Mouse (Mus musculus) heart, embryonic 13.5 days (tissue): ENCODE measurements around the gene Matk. TPM values are rescaled to one million over a fixed set of nuclear protein-coding genes. Genes with fewer than 3 reads are reported as not detected.
A peak's percentile ranks its signal among the peaks of the same experiment; 100 is the strongest.

ENCODE experiments used
- ATAC-seq: fragments of 200-750 bp; cut with Nextera tagmentation; 2 replicates; pipeline ENCODE4 v1.8.0; 2017; ENCODE audit warnings: moderate TSS enrichment; ENCODE audit not compliant: insufficient number of reproducible peaks, low FRiP score, low TSS enrichment; ENCODE audit errors: extremely low read depth
- H3K27ac ChIP-seq: fragments of 300-500 bp; sonication (generic); replicated peaks from 2 replicates; pipeline ENCODE4 v1.5.1; 2015; ENCODE audit warnings: moderate library complexity, mild to moderate bottlenecking, inconsistent platforms
- H3K27me3 ChIP-seq: fragments of 300-500 bp; sonication (generic); replicated peaks from 2 replicates; pipeline ENCODE4 v1.6.1; 2015; ENCODE audit warnings: mild to moderate bottlenecking, inconsistent platforms
- H3K36me3 ChIP-seq: fragments of 300-500 bp; sonication (generic); 2 replicates; pipeline ENCODE4 v1.6.1; 2015; ENCODE audit warnings: mild to moderate bottlenecking, inconsistent platforms
- H3K4me1 ChIP-seq: fragments of 300-500 bp; sonication (generic); 2 replicates; pipeline ENCODE4 v1.6.1; 2015; ENCODE audit warnings: inconsistent platforms
- H3K4me2 ChIP-seq: fragments of 300-500 bp; sonication (generic); 2 replicates; pipeline ENCODE4 v1.6.1; 2015; ENCODE audit warnings: inconsistent platforms, mild to moderate bottlenecking, moderate library complexity
- H3K4me3 ChIP-seq: fragments of 300-500 bp; sonication (generic); 2 replicates; pipeline ENCODE4 v1.5.1; 2015; ENCODE audit warnings: moderate library complexity, mild to moderate bottlenecking, inconsistent platforms
- H3K9ac ChIP-seq: fragments of 300-500 bp; sonication (generic); 2 replicates; pipeline ENCODE4 v1.6.1; 2015; ENCODE audit warnings: inconsistent platforms, mild to moderate bottlenecking, moderate library complexity
- H3K9me3 ChIP-seq: fragments of 300-500 bp; sonication (generic); 2 replicates; pipeline ENCODE4 v1.6.1; 2016; ENCODE audit warnings: inconsistent platforms
- WGBS: fragments of 180-500 bp; shearing (Covaris S2); methylation state at CpG from one replicate; pipeline ENCODE4 v1.1.7; 2015; ENCODE audit warnings: mixed read lengths; 5-methylcytosine and 5-hydroxymethylcytosine counted together
- polyA plus RNA-seq: library from polyadenylated mRNA; unstranded; fragments of >200 nt; fragmentation: Nextera tagmentation; extraction: Ambion mirVana; gene quantifications from 2 replicates; pipeline ENCODE4 v1.2.1, GENCODE M21; 2015

Matk gene
- polyA plus RNA-seq, 1 experiment from 2014 or later = 1.6 TPM

GRCm38 (mm10) chr10:81244146-81244545, 8.6 kb upstream of the Matk start:
- Histone ChIP-seq H3K4me3 (no peak overlapping the region), H3K9ac (0 out of 2 replicates have a peak overlapping the region, but pooled peaks have one; percentile 50), H3K27me3 (peaks cover 64% of the 10 kb centered on the region), H3K9me3 (no peaks in the 10 kb centered on the region), H3K36me3 (0 out of 2 replicates have a peak, but pooled peaks cover 3% of the 10 kb centered on the region), H3K27ac (no peak overlapping the region), H3K4me2 (no peak overlapping the region), H3K4me1 (peaks cover 15% of the 10 kb centered on the region)
- ATAC-seq = no peak
- WGBS = 68% methylated on average over 4 of the region's 4 CpGs

- no peaks in the 10 kb centered on the region for H3K9me3 ChIP-seq
- 9% methylated on average over 17 of the region's 17 CpGs for WGBS
- peaks cover 11% of the 10 kb centered on the region for H3K4me1 ChIP-seq
- 0 out of 2 replicates have a peak, but pooled peaks cover 3% of the 10 kb centered on the region for H3K36me3 ChIP-seq
- ATAC-seq = no peak
- no peak overlapping the region for H3K4me2 ChIP-seq
- no peak overlapping the region for H3K27ac ChIP-seq
- no peak overlapping the region for H3K4me3 ChIP-seq
- 0 out of 2 replicates have a peak overlapping the region, but pooled peaks have one; percentile 50 for H3K9ac ChIP-seq
- peaks cover 59% of the 10 kb centered on the region for H3K27me3 ChIP-seq
These were observed 8.1 kb upstream of the Matk start for GRCm38 (mm10) chr10:81244595-81244994.

- Histone ChIP-seq H3K4me1 (peaks cover 5% of the 10 kb centered on the region), H3K27ac (no peak overlapping the region), H3K9me3 (no peaks in the 10 kb centered on the region), H3K36me3 (0 out of 2 replicates have a peak, but pooled peaks cover 3% of the 10 kb centered on the region), H3K4me2 (no peak overlapping the region), H3K9ac (no peak overlapping the region), H3K4me3 (no peak overlapping the region), H3K27me3 (peaks cover 56% of the 10 kb centered on the region)
- ATAC-seq = no peak
- 90% methylated on average over 6 of the region's 6 CpGs for WGBS
These were observed 7.6 kb upstream of the Matk start for GRCm38 (mm10) chr10:81245166-81245565.

- H3K27ac ChIP-seq = no peak overlapping the region
- H3K27me3 ChIP-seq = peaks cover 56% of the 10 kb centered on the region
- 79% methylated on average over 2 of the region's 2 CpGs for WGBS
- no peak for ATAC-seq
- no peak overlapping the region for H3K4me2 ChIP-seq
- H3K9ac ChIP-seq = no peak overlapping the region
- no peaks in the 10 kb centered on the region for H3K9me3 ChIP-seq
- no peak overlapping the region for H3K4me3 ChIP-seq
- 0 out of 2 replicates have a peak, but pooled peaks cover 3% of the 10 kb centered on the region for H3K36me3 ChIP-seq
- H3K4me1 ChIP-seq = peaks cover 8% of the 10 kb centered on the region
These were observed 4.9 kb upstream of the Matk start for GRCm38 (mm10) chr10:81247804-81248203.

- H3K27ac ChIP-seq = no peak overlapping the region
- 74% methylated on average over 8 of the region's 8 CpGs for WGBS
These were observed 3.3 kb upstream of the Matk start for GRCm38 (mm10) chr10:81249442-81249841.

GRCm38 (mm10) chr10:81254886-81255285, 2.2 kb downstream of the Matk start:
- Histone ChIP-seq H3K36me3 (no peaks in the 10 kb centered on the region), H3K9ac (no peak overlapping the region)
- WGBS = 44% methylated on average over 1 of the region's 1 CpGs

More at GRCm38 (mm10) chr10:81249442-81249841, 3.3 kb upstream of the Matk start:
- no peaks in the 10 kb centered on the region for H3K9me3 ChIP-seq
- ATAC-seq = no peak
- peaks cover 10% of the 10 kb centered on the region for H3K4me1 ChIP-seq
- peaks cover 56% of the 10 kb centered on the region for H3K27me3 ChIP-seq
- H3K4me2 ChIP-seq = no peak overlapping the region
- H3K9ac ChIP-seq = no peak overlapping the region
- H3K4me3 ChIP-seq = no peak overlapping the region
- 0 out of 2 replicates have a peak, but pooled peaks cover 3% of the 10 kb centered on the region for H3K36me3 ChIP-seq

GRCm38 (mm10) chr10:81257158-81258039, 4.7 kb downstream of the Matk start:
- Histone ChIP-seq H3K4me3 (peak overlapping the region; percentile 55), H3K4me2 (peak overlapping the region; percentile 79)
- WGBS = 5% methylated on average over 62 of the region's 62 CpGs

More at GRCm38 (mm10) chr10:81254886-81255285, 2.2 kb downstream of the Matk start:
- no peak for ATAC-seq
- Histone ChIP-seq H3K4me1 (peaks cover 26% of the 10 kb centered on the region), H3K4me2 (no peak overlapping the region), H3K27me3 (peaks cover 100% of the 10 kb centered on the region), H3K4me3 (no peak overlapping the region), H3K27ac (no peak overlapping the region), H3K9me3 (no peaks in the 10 kb centered on the region)

GRCm38 (mm10) chr10:81259225-81259884, 6.6 kb downstream of the Matk start:
- ATAC-seq = no peak
- Histone ChIP-seq H3K27me3 (peaks cover 69% of the 10 kb centered on the region), H3K9ac (peak overlapping the region; percentile 33)

More at GRCm38 (mm10) chr10:81257158-81258039, 4.7 kb downstream of the Matk start:
- no peak overlapping the region for H3K27ac ChIP-seq
- H3K9ac ChIP-seq = peak overlapping the region; percentile 72
- peaks cover 25% of the 10 kb centered on the region for H3K4me1 ChIP-seq
- peaks cover 17% of the 10 kb centered on the region; the same call in 1 of the 2 replicates for H3K36me3 ChIP-seq
- peaks cover 7% of the 10 kb centered on the region; the same call in 1 of the 2 replicates for H3K9me3 ChIP-seq
- ATAC-seq = no peak
- peaks cover 88% of the 10 kb centered on the region for H3K27me3 ChIP-seq

GRCm38 (mm10) chr10:81261025-81261424, 8.3 kb downstream of the Matk start:
- ATAC-seq = no peak
- Histone ChIP-seq H3K27me3 (peaks cover 52% of the 10 kb centered on the region), H3K4me2 (no peak overlapping the region), H3K9ac (no peak overlapping the region), H3K4me3 (no peak overlapping the region), H3K27ac (no peak overlapping the region), H3K9me3 (peaks cover 7% of the 10 kb centered on the region; the same call in 1 of the 2 replicates), H3K4me1 (peaks cover 27% of the 10 kb centered on the region), H3K36me3 (peaks cover 50% of the 10 kb centered on the region)
- WGBS = 83% methylated on average over 4 of the region's 4 CpGs

More at GRCm38 (mm10) chr10:81259225-81259884, 6.6 kb downstream of the Matk start:
- H3K4me1 ChIP-seq = peaks cover 18% of the 10 kb centered on the region
- peaks cover 36% of the 10 kb centered on the region for H3K36me3 ChIP-seq
- H3K4me2 ChIP-seq = no peak overlapping the region
- H3K4me3 ChIP-seq = peak overlapping the region; percentile 8; the same call in 1 of the 2 replicates
- 41% methylated on average over 21 of the region's 21 CpGs for WGBS
- H3K9me3 ChIP-seq = peaks cover 7% of the 10 kb centered on the region; the same call in 1 of the 2 replicates
- no peak overlapping the region for H3K27ac ChIP-seq

GRCm38 (mm10) chr10:81265540-81265939, 12.8 kb downstream of the Matk start:
- no peak for ATAC-seq
- WGBS = 93% methylated on average over 8 of the region's 8 CpGs
- Histone ChIP-seq H3K36me3 (peaks cover 62% of the 10 kb centered on the region), H3K4me2 (peak overlapping the region; percentile 83), H3K9me3 (peaks cover 5% of the 10 kb centered on the region; the same call in 1 of the 2 replicates), H3K4me3 (peak overlapping the region; percentile 60), H3K27ac (no peak overlapping the region), H3K4me1 (peaks cover 25% of the 10 kb centered on the region), H3K27me3 (peaks cover 7% of the 10 kb centered on the region), H3K9ac (peak overlapping the region; percentile 83)
